Mouse (Mus musculus) kidney, postnatal 25 days (tissue): Measurements from ENCODE around the gene Bcat1.

ENCODE experiments used
- DNase-seq, 2 experiments: peaks; one replicate each; pipeline ENCODE4 v3.0.0; 2021; ENCODE audit warnings: mixed read lengths in 2 of 2

Bcat1 gene

GRCm38 (mm10) chr6:145002094-145002936, 73.7 kb downstream of the Bcat1 start:
- no peak for DNase-seq

- DNase-seq: no peak
Measured at GRCm38 (mm10) chr6:145001493-145001892, 74.5 kb downstream of the Bcat1 start.

GRCm38 (mm10) chr6:144997229-144997628, 78.8 kb downstream of the Bcat1 start:
- no peak for DNase-seq

GRCm38 (mm10) chr6:144992111-144992510, 83.9 kb downstream of the Bcat1 start:
- no peak for DNase-seq

GRCm38 (mm10) chr6:144989193-144989592, 86.8 kb downstream of the Bcat1 start:
- no peak for DNase-seq

GRCm38 (mm10) chr6:144987676-144988075, 88.3 kb downstream of the Bcat1 start:
- DNase-seq: no peak

GRCm38 (mm10) chr6:144987216-144987615, 88.8 kb downstream of the Bcat1 start:
- DNase-seq: no peak

GRCm38 (mm10) chr6:144984221-144984620, 91.8 kb downstream of the Bcat1 start:
- no peak for DNase-seq

GRCm38 (mm10) chr6:144982093-144982492, 93.9 kb downstream of the Bcat1 start:
- DNase-seq: no peak

- no peak for DNase-seq
Measured at GRCm38 (mm10) chr6:144972351-144972750, 103.6 kb downstream of the Bcat1 start.

- DNase-seq: no peak
Measured at GRCm38 (mm10) chr6:144970900-144971299, 105.1 kb downstream of the Bcat1 start.

- no peak for DNase-seq
Measured at GRCm38 (mm10) chr6:144967536-144967935, 108.4 kb downstream of the Bcat1 start.

- no peak for DNase-seq
Measured at GRCm38 (mm10) chr6:144964205-144964604, 111.8 kb downstream of the Bcat1 start.

GRCm38 (mm10) chr6:144963156-144963555, 112.8 kb downstream of the Bcat1 start:
- no peak for DNase-seq

GRCm38 (mm10) chr6:144962013-144962354, 114.0 kb downstream of the Bcat1 start:
- no peak for DNase-seq

GRCm38 (mm10) chr6:144961253-144962012, 114.6 kb downstream of the Bcat1 start:
- no peak for DNase-seq

- DNase-seq: no peak
Measured at GRCm38 (mm10) chr6:144955887-144956547, 120.0 kb downstream of the Bcat1 start.

GRCm38 (mm10) chr6:144952885-144953284, 123.1 kb downstream of the Bcat1 start:
- DNase-seq: no peak

GRCm38 (mm10) chr6:144944435-144945365, 131.3 kb downstream of the Bcat1 start:
- DNase-seq: no peak
